Mouse (Mus musculus) right cerebral cortex, postnatal 4 days (tissue): ENCODE measurements around the gene Ano6.
A peak's percentile ranks its signal among the peaks of the same experiment; 100 is the strongest.

Experiments
- DNase-seq: peaks from one replicate; pipeline ENCODE4 v3.0.0-alpha.2; 2022

The Ano6 gene

DNA sequence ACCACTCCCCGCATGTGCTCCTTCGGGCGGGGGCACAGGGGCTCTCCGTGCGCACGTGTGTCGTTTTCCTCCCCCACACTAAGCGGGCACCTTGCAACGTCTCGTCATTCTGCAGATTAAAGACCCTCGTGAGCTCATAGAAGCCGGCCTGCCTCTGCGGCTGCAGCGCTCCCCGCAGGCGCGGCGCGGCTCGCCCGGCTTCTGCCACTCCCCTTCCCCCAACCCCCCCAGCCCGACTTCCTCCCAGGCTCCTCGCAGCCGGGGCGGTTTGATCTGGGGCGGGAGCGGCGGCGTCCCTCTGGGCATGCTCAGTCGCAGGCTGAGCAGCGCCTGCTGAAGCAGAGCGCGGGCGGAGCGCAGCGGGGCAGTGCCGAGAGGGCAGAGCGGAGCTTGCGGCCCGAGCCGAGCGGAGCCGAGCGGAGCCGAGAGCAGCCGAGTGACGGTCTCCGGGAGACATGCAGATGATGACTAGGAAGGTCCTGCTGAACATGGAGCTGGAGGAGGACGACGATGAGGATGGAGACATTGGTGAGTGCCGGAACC, at the start of gene Ano6:
Gene Ano6, plus strand, starts transcription at position 315 of the 543 bp plus-strand sequence.
- peak; percentile 91 for DNase-seq

DNA sequence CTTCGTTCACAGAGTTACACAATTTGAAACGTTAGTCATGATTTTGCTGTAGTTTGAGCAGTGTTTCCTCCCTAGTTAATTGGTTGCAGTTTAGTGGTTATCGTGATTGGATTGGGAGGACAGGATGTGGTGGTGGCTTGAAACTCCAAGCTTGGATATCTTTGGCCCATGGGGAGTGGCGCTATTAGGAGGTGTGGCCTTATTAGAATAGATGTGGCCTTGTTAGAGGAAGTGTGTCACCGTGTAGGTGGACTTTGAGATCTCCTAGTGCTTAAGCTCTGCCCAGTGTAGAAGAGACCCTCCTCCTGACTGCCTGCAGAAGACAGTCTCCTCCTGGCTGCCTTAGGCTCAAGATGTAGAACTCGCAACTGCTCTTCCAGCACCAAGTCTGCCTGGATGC, 47.7 kb upstream of the Ano6 start:
- no peak for DNase-seq

DNA sequence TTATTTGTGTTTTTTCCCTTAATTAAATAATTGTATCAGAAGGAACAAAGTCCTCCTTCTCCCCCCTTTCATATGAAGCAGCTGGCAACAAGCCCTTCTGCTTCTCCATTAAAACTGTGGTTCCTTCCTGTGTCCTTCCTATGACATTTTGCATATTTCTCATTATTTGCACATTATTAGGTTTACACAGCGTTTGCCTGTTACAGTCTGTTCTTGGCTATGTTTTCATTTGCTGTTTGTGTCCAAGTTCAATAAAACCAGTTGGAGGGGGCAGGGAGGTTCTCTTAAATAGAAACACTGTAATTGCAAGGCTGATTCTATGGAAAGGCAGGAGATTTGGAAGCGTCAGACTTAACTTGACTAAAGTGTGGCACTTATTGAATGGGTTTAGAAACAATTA, 46.8 kb upstream of the Ano6 start:
- no peak for DNase-seq

DNA sequence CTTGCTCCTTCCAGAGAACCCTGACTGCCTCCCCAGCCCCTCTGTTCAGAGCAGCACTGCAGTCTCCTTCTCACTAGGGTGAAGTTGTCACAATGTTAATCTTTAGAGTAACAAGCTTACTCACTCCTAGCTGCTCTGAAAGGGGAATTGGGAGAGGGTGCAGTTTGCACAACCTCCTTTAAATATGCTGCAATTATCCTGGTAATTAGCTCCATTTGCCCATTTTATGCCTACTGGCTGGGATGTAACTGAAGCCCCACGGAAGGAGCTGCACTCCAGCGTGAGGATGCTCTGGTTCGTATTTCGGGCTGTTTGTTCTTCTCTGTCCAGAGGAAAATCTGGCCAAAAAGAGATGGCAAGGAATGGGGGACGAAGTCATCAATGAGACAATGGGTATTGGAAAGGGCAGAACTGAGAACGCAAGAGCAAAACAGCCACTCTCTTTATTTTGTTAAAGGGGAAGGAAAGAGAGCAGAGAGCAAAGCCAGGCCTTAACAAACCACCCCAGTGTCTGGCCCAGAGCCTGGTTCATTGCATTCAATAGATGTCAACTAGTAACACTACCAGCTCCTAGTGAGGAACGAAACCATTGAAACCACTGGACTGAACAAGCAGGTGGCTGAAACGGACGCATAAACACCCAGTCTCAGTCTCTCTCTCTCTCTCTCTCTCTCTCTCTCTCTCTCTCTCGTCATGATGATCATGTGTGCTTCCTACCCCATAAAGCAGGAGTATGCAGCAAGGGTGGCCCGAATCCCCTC, 45.1 kb upstream of the Ano6 start:
- no peak for DNase-seq

DNA sequence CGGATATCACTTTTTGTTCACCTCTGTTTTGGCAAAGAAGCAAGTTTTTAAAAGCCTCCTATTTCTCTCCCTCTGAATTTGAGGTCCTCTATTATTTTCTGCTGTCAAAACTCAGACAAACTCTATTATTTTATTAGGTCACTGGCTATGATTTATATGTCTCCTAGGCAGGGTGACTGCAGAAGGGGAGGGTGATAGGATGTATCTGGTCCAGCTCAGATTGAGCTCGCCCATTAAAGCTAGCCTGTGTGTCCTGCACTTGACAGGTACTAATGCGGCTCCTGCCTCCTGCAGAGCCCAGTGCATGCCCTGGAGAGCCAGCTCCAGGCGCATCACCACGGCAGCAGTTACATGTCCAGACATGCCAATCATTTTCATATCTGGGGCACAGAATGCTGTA, 44.1 kb upstream of the Ano6 start:
- no peak for DNase-seq

DNA sequence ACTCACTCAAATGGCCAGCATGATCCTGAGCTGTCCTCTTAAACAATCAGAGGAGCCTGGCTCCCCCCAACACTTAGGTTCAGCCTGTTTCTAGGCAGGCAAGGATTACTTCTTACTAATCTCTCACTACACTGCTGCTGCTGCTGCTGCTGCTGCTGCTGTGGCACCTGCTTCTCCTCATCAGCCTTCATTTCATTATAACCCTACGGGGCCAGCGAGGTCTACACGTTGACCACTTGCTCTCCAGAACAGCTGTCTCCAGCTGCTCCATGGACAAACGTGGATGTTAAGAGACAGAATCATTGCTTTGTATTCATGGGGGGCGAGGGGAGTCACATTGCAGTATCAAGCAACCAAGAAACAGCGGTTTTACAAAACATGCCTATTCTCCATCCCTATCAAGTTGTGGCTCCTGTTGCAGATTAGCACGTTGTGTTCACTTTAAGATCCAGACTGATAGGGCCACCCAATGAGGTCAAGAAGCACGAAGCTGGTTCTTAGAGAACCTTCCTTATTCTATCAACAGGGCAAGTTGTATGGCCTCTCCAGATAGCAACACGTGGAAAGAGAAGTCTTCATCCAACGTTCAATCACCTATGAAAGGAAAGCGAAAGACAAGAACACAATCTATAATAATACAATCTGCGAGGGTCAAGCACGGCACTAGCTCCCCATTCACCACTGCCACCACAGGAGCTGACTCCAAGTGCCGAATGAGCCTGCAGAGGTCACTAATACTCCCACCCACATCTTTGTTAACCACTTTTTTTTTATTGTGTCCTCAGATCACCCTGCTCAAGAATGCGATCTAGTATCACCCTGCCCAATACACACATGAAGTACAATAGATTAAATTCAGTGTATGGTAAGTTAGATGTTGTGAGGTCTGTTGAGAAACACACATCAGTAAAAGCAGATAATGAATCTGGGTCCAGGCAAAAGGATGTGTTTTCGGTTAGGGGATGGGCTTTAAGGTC, 43.4 kb upstream of the Ano6 start:
- no peak for DNase-seq

DNA sequence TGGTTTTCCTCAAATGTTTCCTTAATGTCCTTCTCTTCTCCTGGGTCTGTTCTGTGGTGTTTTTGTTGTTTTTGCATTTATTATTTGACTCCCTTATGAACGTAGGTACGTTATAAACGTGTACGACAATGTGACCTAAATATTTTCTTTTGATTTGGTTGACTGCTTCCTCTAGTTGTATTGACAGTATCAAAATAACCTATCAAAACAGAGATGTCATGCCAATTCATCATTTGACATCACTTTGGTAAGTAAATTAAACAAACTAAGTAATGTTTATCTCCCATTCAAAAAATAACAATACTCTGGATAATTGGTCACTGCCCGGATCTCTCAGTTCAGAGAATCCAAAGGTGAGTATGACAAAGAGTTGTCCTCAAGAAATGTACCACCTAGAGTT, 41.4 kb upstream of the Ano6 start:
- DNase-seq, result no peak

DNA sequence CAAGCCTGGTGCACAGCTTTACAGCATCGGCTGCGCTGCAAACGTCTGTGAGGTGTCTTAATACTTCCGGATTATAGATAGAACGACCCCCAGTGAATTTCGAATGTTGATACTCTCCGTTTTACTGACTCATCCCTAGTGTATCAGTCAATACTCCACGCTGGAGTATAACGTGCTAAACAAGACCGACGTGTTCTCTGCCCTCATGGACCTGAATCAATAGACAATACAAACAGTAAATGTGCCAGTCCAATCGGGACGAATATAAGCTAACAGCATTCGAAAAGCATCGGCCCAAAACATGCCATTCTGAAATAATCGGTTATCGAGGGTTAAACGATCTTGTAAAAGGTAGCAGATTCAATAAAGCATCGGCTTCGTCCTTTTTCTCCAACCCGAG, 40.6 kb upstream of the Ano6 start:
- DNase-seq, result no peak

DNA sequence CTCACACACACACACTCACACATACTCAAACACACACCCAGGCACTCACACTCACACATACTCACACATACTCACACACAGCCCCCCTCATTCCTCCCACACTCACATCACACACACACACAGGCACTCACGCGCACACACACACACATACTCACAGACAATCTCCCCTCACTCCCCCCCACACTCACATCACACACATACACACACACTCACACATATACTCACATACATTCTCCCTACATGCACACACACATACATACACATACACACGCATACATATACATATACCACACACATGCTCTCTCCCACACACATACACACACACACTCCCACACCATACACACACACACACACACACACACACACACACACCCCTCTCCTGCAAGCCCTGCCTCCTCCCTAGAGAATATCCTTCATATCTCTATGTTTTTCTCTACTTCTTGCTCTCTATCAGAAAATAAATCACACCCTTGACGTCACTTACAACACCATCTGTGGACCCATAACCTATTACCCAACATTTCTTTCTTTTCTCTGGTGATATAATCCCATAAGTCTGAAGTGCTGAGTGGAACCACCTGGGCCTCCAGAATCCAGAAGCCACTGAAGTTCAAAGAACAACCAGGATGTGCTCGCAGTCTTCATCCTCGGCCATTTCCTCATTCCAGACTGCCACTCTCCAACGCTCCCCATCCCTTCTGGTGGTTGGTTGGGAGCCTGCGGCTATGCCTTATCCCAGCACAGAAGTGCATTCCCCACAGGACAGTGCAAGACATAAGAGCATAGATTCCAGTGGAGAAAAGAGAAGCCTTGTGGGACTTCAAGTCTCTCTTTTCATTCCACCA, 38.6 kb upstream of the Ano6 start:
- DNase-seq, result no peak

DNA sequence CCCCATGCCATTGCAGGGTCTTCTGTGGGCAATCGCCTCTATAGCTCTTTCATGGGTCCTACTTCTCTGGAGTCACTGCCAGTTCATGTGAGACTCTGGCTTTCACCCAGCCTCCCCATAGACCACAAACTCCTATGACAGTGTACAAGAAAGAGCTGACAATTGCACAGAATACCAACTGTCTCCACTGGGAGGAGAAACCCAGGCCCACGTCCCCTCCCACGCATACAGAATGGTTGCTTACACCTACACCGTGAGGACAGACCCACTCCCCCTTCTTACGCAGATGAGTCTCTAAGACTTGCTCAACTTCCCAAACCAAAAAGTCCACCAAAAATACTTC, 38.0 kb upstream of the Ano6 start:
- DNase-seq, result no peak

DNA sequence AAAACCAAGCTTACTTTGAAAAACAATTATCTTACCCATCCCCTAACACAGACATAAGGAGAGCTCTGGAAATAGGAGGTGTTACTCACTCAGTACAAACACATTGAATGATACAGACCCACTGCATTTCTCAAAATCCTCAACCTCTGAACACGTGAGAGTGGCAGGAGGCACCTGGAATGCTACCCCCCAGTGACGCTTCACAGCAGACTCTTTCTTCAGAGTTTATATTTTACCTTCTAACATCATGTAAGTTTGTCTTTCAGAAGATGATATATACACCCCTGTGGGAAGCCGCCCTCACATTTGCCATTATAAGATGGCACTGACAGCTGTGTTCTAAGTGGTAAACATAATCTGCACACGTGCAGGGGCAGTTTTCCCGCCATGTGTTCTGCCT, 37.6 kb upstream of the Ano6 start:
- no peak for DNase-seq

DNA sequence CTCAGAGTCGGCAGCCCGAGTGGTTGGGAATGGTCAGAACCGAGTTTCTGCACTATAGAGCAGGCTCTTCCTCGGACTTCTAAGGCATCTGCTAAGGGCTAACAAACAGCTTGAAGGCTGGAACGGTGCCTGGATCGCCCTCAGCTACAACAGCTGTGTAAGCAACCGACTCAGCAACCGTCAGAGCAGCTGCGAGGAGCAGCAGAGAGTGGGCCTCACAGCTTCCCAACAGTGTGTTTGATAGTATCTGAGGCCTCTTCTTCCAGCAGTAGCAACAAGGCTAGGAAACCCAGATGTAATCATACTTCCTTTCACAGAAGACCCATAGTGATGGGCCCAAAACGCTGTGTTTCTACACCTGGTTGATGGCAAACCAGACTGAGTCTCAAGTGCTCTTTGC, 33.5 kb upstream of the Ano6 start:
- DNase-seq, result peak; percentile 72

DNA sequence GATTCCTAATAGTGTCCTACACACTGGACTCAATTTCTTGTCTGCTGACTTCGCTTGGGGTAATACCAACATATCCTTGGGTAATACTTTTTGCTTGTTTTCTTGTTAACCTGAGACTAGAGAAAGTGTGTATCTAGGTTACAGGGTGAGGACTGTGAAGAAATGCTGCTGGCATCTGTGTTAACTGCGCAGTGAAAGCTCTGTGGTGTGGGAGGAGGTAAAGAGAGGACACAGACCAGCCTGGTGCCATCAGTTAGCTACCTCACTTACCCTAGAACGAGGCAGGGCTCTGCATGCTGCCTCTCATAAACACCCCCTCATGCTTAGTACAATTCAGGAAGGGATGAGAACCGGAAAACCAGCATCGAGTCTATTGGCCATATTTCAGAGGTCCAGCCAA, 32.6 kb upstream of the Ano6 start:
- no peak for DNase-seq

DNA sequence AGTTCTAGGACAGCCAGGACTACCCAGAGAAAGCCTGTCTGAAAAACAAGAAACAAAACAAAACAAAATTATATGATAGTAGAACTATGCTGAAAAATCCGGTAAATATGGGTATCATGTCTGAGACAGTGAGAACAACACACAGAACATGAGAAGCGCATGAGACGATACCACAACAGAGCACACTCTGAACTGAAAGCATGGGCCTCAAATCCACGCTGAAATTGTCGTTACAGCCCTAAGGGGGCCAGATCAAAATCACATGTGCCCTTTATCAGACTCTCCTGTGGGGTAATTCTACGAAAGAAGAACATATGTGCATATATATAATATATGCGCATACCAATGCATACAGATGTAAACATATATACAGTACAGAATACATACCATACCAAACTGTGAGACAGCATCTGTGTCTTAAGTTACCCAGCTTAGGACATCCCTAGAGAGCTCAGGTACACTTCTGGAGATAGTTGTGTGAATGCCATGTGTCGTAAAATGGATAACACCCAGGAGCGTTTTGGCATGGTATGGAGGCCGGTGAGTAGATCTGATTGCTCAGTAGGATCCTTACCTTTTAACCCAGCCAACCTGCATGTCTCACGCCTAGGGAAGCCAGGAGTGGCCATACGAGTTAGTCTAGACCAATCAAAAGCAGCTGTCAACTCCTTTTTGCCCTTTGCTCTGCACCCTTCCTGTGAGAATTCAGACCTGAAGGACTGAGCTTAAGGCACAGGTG, 31.8 kb upstream of the Ano6 start:
- DNase-seq, result no peak

DNA sequence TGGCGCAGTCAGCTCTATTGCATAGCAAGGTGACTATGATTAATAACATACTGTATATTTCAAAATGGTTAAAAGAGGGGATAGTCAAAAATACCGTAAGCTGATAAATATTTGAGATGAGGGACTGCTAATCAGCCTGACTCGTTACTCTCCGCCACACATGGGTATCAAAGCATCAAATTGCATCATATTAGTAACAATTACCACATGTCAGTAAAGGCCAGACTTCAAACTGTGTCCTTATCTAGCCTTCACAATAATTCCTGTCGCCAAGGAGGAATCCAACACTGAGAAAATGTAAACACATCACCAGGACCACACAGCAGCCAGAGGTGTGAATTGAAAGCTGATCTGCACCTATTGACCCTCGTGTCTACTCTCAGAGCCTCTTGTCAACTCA, 30.8 kb upstream of the Ano6 start:
- no peak for DNase-seq

DNA sequence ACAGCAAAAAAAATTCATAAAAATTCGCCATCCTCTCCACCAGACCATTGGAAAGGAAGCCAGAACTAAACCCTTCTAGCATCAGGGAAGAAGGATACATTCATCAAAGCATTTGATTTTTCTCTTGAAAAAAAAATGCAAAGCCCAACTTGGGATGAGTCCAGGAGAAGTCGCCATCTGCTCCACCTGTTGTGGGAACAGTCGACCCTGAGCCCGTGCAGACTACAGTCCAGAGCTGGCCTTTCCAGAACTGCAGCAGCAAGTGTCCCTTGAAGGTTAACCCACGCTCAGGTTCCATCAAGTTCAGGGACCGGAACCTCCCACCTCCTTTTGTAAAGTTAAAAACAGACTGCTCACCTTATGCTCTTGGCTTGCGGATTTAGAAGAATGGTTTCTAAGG, 29.2 kb upstream of the Ano6 start:
- no peak for DNase-seq

DNA sequence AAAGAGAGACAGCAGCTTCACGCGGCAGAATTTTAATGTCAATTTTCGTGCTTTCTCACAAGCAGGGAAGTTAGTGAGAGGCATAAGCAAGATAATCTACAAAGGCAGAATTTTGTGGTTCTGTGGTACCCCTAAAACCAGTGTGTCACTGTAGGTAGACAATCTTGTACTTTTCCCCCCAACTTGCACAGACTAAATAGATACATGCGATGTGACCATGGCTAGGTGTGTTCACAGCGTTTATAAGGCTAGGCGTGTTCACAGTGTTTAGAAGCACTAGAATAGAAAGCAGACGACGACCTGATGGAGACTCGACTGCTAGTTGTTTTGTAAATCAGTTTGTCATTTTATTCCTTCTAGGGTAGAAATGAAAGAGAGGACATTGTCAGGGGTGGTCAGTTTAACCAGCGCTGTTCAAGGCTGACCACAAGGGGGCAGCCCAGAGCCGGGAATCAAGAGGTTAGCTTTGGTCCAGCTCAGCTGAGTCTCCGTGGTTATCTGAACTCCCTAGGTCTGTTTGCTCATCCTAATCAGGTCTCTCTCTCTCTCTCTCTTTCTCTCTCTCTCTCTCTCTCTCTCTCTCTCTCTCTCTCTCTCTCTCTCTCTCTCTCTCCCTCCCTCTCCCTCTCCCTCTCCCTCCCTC, 27.9 kb upstream of the Ano6 start:
- peak; percentile 77 for DNase-seq

DNA sequence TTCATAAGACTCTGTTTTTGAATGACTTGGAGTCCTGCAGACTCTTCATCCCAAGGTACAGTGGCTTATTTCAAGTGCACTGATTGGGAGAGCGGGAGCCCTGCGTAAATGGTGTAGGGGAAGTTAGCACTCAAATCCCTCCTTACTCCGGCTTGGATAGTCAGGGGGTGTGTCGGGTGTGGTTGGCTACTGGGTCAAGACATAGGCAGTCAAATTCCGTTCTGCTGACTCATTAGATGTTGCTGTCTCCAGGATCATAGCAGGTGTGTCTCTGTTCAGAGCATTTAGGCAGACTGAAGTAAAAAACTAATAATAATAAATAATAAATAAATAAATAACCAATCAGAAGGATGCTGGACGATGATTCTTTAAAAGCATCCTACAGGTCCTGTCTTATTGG, 27.2 kb upstream of the Ano6 start:
- no peak for DNase-seq

DNA sequence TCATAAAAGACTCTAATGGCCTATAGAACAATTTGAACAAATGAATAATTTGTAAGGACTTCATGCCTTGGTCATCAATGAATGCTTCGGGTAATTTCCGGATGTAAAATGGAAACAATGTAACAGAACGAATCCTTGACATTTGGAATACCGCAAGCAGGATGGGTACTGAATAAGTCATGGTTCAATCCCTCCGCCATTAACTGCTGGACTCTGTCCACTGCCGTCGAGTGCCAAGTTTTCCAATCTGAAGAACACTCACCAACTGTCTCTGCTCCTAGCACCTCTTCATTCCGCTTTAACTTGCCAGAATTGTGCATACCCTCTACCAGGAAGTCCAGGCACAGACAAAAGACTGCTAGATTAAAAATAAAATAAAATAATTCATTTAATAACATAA, 25.4 kb upstream of the Ano6 start:
- no peak for DNase-seq

DNA sequence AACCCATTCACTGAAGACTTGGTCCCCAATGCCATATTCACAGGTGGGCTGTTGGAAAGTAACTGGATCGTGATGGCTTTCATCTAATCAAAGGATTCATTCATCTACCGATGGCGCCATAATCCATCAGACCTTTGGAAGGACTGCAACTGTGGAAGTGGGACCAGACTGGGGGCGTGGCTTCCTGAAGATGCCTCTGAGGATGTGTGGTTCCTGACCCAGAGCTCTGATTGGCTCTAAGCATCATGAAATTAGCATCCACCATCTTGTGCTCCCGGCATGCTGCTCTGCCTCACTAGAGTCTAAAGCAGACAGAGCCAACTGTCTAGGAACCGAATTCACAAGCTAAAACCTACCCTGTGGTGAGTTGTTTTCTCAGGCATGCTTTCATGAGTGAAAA, 24.7 kb upstream of the Ano6 start:
- DNase-seq, result no peak

DNA sequence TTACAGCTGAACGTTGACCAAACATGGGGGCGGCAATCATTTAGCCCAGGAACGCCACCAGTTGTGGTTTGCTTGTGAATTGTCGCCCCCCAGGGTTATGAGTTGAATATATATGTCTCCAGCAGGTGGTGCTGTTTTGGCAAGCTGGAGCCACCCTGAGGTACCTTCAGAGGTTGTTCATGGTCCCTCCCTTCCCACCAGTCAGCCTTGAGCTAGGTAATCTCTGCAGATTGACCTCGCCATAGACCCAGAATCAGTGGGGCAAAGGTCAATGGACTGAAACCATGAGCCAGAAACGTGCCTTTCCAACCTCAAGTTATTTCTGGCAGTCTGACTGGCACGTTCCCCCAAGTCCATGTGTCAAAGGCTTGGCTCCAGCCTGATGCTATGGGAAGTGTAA, 22.8 kb upstream of the Ano6 start:
- no peak for DNase-seq

DNA sequence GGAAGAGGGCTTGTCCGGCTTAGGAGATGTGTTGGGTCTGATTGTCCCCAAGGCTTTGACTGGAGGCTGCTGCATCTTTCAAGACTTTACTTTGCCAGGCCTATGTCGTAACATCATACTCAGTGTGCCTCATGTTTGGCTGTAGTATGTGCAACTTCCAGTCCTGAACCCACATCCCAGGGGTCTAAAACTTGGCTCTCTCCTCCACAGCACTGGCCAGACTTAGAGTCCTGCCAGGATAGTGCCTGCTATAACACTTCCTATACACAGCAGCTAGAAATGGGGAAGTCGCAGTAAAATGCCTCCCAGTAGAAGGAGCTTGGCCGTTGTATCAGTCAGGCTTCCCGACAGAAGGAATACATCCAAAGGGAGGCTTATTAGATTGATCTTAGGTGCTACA, 21.9 kb upstream of the Ano6 start:
- no peak for DNase-seq
